Mouse (Mus musculus): Measurements from ENCODE around the gene Rrn3. TPM values are rescaled to one million over a fixed set of nuclear protein-coding genes. Genes with fewer than 3 reads are reported as not detected.

Gene Rrn3
- polyA plus RNA-seq, 1 experiment from 2014 or later: 74.7 TPM

DNA sequence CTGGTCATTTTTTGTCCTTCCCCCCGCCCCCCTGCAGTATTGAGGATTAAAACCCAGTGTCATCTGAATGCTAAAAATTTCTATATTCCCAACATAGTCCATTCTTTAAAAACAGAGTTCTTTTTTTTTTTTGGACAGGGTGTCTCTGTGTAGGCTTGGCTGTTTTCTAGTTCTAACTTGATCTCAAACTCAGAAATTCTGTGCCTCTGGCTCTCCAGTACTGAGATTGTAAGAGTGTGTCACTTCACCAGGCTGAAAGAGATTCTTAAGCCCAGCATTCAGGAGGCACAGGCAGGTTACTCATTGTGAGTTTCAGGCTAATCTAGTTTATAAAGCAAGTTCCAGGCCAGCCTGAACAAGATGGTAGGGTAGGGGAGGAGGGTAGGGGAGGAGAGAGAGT is 66.2 kb downstream of the Rrn3 start:
- H3K27me3 ChIP-seq (ENCODE audit: control insufficient read depth, insufficient read depth, low read length): no peaks in the 10 kb centered on the region
- no peak overlapping the region for H3K9ac ChIP-seq (ENCODE audit: low read depth, low read length)
- H3K4me2 ChIP-seq (replicated peaks; ENCODE audit: low read depth, low read length): no peak overlapping the region
- H3K4me1 ChIP-seq (ENCODE audit: control insufficient read depth, insufficient read depth, low read length): no peaks in the 10 kb centered on the region
- 93% methylated on average over 1 of the region's 1 CpGs for WGBS
- no peaks in the 10 kb centered on the region for H3K9me3 ChIP-seq (ENCODE audit: control insufficient read depth, low read length)
- ATAC-seq (ENCODE audit: low FRiP score, low TSS enrichment): no peak
- H3K27ac ChIP-seq (ENCODE audit: low read depth, low read length): no peak overlapping the region
- peaks cover 44% of the 10 kb centered on the region for H3K36me3 ChIP-seq (ENCODE audit: control insufficient read depth, insufficient read depth, low read length)
- no peak overlapping the region for H3K4me3 ChIP-seq (ENCODE audit: low read length)

DNA sequence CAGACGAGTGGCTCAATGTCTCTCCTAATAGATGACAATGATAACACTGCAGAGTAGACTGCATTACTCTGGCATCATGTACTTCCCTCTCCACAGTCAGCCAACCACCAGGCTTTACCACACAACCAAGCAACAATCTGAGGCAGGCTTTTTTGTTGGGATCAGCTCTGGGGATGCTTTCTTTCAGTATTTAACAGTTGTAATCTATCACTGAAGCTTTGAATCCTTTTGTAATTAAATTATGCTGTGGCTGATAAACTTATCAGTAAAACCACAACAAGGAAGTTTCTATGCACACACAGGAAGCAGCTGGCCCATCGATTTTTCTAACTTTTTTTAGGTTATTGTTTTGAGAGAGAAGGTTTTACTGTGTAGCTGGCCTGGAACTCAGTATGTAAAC is 67.8 kb downstream of the Rrn3 start:
- Histone ChIP-seq H3K9ac (ENCODE audit: low read depth, low read length) (no peak overlapping the region), H3K4me2 (replicated peaks; ENCODE audit: low read depth, low read length) (no peak overlapping the region), H3K4me3 (ENCODE audit: low read length) (no peak overlapping the region), H3K4me1 (ENCODE audit: control insufficient read depth, insufficient read depth, low read length) (no peaks in the 10 kb centered on the region), H3K36me3 (ENCODE audit: control insufficient read depth, insufficient read depth, low read length) (peaks cover 42% of the 10 kb centered on the region), H3K27me3 (ENCODE audit: control insufficient read depth, insufficient read depth, low read length) (no peaks in the 10 kb centered on the region), H3K27ac (ENCODE audit: low read depth, low read length) (no peak overlapping the region), H3K9me3 (ENCODE audit: control insufficient read depth, low read length) (no peaks in the 10 kb centered on the region)
- ATAC-seq (ENCODE audit: low FRiP score, low TSS enrichment): no peak
- WGBS: 81% methylated on average over 2 of the region's 2 CpGs

DNA sequence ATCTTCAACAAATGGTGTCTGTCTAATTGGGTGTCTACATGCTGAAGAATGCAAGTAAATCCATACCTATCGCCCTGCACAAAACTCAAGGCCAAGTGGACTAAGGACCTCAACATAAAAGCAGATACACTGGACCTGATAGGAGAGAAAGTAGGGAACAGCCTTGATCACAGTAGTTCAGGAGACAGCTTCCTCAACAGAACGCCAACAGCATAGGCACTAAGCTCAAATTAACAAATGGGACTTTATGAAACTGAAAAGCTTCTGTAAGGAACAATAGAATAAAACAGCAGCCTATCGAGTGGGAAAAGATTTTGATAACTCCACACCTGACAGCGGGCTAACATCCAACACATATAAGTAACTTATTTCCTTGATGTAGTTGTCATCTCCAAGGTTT is 70.9 kb downstream of the Rrn3 start:
- Histone ChIP-seq H3K4me3 (ENCODE audit: low read length) (no peak overlapping the region), H3K9me3 (ENCODE audit: control insufficient read depth, low read length) (no peaks in the 10 kb centered on the region), H3K4me2 (replicated peaks; ENCODE audit: low read depth, low read length) (no peak overlapping the region), H3K27me3 (ENCODE audit: control insufficient read depth, insufficient read depth, low read length) (no peaks in the 10 kb centered on the region), H3K4me1 (ENCODE audit: control insufficient read depth, insufficient read depth, low read length) (no peaks in the 10 kb centered on the region), H3K27ac (ENCODE audit: low read depth, low read length) (no peak overlapping the region), H3K36me3 (ENCODE audit: control insufficient read depth, insufficient read depth, low read length) (peaks cover 35% of the 10 kb centered on the region), H3K9ac (ENCODE audit: low read depth, low read length) (no peak overlapping the region)
- no peak for ATAC-seq (ENCODE audit: low FRiP score, low TSS enrichment)
- WGBS: 93% methylated on average over 4 of the region's 4 CpGs

DNA sequence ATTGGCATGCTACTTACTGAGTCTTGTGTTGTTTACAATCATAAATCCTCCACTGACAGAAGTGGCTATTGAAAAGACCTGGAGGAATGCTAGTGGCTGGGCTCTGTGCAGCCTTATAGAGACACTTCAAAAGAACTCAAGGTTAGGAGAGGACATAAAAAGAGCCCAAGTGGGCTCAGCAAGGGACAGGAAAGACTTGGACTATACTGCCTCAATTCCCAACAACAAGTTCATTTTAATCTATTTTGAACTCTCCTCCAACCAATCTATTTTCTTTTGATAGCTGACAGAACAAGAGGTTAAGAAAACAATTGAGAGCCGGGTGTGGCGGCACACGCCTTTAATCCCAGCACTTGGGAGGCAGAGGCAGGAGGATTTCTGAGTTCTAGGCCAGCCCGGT is 73.4 kb downstream of the Rrn3 start:
- Histone ChIP-seq H3K4me2 (replicated peaks; ENCODE audit: low read depth, low read length) (no peak overlapping the region), H3K27me3 (ENCODE audit: control insufficient read depth, insufficient read depth, low read length) (no peaks in the 10 kb centered on the region), H3K4me3 (ENCODE audit: low read length) (no peak overlapping the region), H3K4me1 (ENCODE audit: control insufficient read depth, insufficient read depth, low read length) (no peaks in the 10 kb centered on the region), H3K9me3 (ENCODE audit: control insufficient read depth, low read length) (no peaks in the 10 kb centered on the region), H3K36me3 (ENCODE audit: control insufficient read depth, insufficient read depth, low read length) (peaks cover 35% of the 10 kb centered on the region), H3K27ac (ENCODE audit: low read depth, low read length) (no peak overlapping the region), H3K9ac (ENCODE audit: low read depth, low read length) (no peak overlapping the region)
- WGBS: 95% methylated on average over 4 of the region's 4 CpGs
- ATAC-seq (ENCODE audit: low FRiP score, low TSS enrichment): no peak

Small RNA genes lying within 50 kb of the gene (microRNA-seq; reads per million reads assigned to microRNA genes)
- not detected for gene Gm27734

Other genes with a start within 250 kb of the Rrn3 start
- 25.6 and 42.1 TPM in 2 replicates for gene Parn, start 112.5 kb upstream of the Rrn3 start, polyA plus RNA-seq (2014; fragmentation: Nextera tagmentation; extraction: Ambion mirVana)
- gene Bfar, start 108.8 kb upstream of the Rrn3 start, polyA plus RNA-seq (2014; fragmentation: Nextera tagmentation; extraction: Ambion mirVana): 50.3 and 51.1 TPM in 2 replicates
- 6.9 and 7.3 TPM in 2 replicates for gene 3110001I22Rik, start 108.8 kb upstream of the Rrn3 start, polyA plus RNA-seq (2014; fragmentation: Nextera tagmentation; extraction: Ambion mirVana)
- 0.13 TPM in 1 of 2 replicates, not detected in the other for gene Pla2g10, start 49.7 kb upstream of the Rrn3 start, polyA plus RNA-seq (2014; fragmentation: Nextera tagmentation; extraction: Ambion mirVana)
- 149 and 162 TPM in 2 replicates for gene Ntan1, start 38.1 kb downstream of the Rrn3 start, polyA plus RNA-seq (2014; fragmentation: Nextera tagmentation; extraction: Ambion mirVana)
- 49.5 and 87.5 TPM in 2 replicates for gene Pdxdc1, start 122.4 kb downstream of the Rrn3 start, polyA plus RNA-seq (2014; fragmentation: Nextera tagmentation; extraction: Ambion mirVana)
- 5.3 and 5.8 TPM in 2 replicates for gene Mpv17l, start 122.5 kb downstream of the Rrn3 start, polyA plus RNA-seq (2014; fragmentation: Nextera tagmentation; extraction: Ambion mirVana)
- gene 2900011O08Rik, start 205.9 kb downstream of the Rrn3 start, polyA plus RNA-seq (2014; fragmentation: Nextera tagmentation; extraction: Ambion mirVana): 1.5 and 1.7 TPM in 2 replicates
- 0.42 TPM in 1 of 2 replicates, not detected in the other for gene Ifitm7, start 206.2 kb downstream of the Rrn3 start, polyA plus RNA-seq (2014; fragmentation: Nextera tagmentation; extraction: Ambion mirVana)